Mouse (Mus musculus) heart, adult 9 months (tissue): ENCODE measurements around the gene Ces2g.
A peak's percentile ranks its signal among the peaks of the same experiment; 100 is the strongest.

Experiments used
- DNase-seq, 2 experiments: peaks; one replicate each; pipeline ENCODE4 v3.0.0; 2022; ENCODE audit warnings: low spot score in 2 of 2

The Ces2g gene

GRCm38 (mm10) chr8:104961537-104961961 lies at the start of gene Ces2g:
Gene Ces2g, plus strand, starts transcription at chr8:104961718.
- DNase-seq: peak; percentile 73 to 81

DNA sequence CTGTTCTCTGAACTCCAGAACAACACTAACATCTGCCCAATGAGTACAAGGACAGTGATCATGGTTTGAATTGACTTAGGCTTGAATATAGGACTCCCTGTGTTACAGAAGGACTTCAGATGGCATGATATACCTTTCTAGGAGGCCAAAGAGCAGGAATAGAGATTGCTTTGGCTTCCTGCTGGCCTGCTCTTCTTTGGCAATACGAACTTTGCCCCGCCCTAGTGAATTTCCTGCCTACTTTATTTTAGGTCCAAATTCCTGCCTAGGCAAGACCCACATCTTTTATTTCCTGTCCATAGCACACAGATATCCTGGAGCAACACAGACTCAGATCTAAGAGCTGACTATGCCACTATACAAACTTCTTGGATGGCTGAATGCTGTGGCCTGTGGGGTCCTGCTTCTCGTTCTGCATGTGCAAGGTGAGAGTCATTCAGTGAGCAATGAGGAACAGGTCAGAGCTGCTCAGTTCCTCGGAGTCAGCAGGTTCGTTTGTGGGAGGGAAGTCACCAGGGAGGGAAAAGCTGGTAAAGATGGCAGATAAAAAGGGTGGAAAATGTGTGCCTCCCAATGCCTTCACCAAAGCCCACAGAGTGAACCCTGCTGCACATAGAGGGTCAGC lies 35.4 kb upstream of the Ces2g start, which contains the start of gene Ces2e:
Ces2e (plus strand) TSS at position 289 of the 625 bp plus-strand sequence.
- peak in 1 of 2 experiments; percentile 24 for DNase-seq

DNA sequence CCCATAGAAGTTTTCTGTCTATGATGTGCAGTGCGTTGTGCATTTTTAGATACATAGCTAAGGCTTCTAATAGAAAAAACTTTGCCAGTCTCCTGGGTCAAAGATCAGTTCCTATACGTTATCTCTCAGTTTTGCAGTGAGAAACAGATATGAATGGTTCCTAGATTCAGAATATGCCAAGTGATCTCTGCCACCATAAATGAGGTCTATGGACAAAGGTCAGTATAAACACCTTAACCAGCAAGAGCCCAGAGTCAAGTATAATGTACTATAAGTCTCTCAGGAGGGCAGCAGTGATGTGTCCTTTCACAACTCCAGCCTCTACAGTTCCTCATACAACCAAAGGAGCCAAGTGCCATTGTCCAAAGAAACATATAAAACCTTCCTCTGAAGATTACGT lies 34.2 kb upstream of the Ces2g start:
- no peak for DNase-seq

GRCm38 (mm10) chr8:104944665-104945064 lies 16.9 kb upstream of the Ces2g start:
- DNase-seq: no peak

GRCm38 (mm10) chr8:104947056-104947455 lies 14.5 kb upstream of the Ces2g start, which contains the start of gene Ces2f:
Gene Ces2f, plus strand, starts transcription at chr8:104947356.
- no peak for DNase-seq

- DNase-seq: no peak
Observed at GRCm38 (mm10) chr8:104949031-104949430, 12.5 kb upstream of the Ces2g start.

DNA sequence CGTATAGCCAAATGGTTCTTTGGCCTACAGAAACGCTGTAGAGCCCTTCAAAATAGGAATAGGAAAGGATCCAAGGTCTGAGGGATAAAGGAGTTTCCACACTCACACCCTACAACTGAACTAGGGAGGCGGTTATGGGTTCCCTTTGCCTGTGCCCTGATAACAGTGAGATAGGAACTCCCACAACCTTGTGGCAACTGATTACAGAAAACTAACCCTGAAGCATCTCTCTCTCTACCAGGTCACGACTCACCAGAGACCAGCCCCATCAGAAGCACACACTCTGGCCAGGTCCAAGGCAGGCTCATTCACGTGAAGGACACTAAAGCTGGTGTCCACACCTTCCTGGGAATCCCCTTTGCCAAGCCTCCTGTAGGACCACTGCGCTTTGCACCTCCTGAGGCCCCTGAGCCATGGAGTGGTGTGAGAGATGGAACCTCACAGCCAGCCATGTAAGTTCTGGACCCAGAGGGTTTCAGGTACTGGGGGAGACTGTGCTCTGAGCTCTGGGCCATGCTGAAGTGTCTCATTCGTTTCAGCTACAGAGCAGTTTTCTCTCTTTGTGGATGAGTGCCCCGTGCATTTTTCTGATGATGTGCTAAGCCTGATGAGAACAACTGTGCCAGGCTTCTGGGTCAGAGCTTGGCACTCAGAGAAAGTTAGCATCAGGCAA lies 847 bp downstream of the Ces2g start:
- DNase-seq: no peak

- DNase-seq: no peak
Observed at GRCm38 (mm10) chr8:104963375-104963894, 1.9 kb downstream of the Ces2g start.

GRCm38 (mm10) chr8:104984126-104984525 lies 22.6 kb downstream of the Ces2g start:
- DNase-seq: no peak

GRCm38 (mm10) chr8:104984942-104985341 lies 23.4 kb downstream of the Ces2g start:
- no peak for DNase-seq

- no peak for DNase-seq
Observed at GRCm38 (mm10) chr8:104998191-104998590, 36.7 kb downstream of the Ces2g start.

GRCm38 (mm10) chr8:104999183-104999582 lies 37.7 kb downstream of the Ces2g start:
- DNase-seq: no peak

DNA sequence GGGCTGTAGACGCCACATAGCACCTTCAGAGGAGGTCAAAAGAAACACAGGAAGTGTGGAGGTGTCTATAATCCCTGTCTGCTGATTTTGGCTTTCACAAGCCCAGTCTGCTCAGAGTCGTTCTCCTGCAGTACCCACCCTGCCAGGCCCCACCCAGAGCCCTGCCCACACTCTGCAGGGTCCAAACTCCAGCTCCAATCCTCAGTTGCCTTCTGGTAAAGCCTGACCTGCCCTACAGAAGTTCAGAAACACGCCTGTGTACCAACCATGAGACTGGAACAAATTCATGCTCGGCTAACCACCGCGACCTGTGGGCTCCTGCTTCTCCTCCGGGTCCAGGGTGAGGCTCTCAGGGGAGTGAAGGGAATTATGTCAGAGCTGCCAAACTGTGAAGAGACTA lies 39.1 kb downstream of the Ces2g start, which contains the start of gene Ces2h:
Ces2h (plus strand) TSS at position 268 of the 400 bp plus-strand sequence.
- no peak for DNase-seq

DNA sequence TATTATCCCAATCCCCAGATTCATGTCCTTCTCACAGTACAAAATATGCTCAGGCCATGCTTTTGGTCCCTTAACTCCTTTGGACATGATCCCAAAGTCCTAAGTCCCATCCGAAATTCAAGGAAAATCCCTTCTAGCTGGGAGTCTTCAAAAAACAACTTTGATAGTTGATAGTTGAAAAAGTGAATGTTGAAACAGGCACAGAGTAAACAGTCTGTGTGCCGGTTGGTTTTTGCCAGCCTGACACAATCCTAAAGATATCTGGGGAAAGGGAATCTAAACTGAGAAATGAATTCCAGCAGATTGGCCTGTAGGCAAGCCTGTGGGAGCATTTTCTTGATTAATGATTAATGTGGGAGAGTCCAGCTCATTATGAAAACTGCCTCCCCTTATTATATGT lies 48.5 kb downstream of the Ces2g start:
- no peak for DNase-seq

DNA sequence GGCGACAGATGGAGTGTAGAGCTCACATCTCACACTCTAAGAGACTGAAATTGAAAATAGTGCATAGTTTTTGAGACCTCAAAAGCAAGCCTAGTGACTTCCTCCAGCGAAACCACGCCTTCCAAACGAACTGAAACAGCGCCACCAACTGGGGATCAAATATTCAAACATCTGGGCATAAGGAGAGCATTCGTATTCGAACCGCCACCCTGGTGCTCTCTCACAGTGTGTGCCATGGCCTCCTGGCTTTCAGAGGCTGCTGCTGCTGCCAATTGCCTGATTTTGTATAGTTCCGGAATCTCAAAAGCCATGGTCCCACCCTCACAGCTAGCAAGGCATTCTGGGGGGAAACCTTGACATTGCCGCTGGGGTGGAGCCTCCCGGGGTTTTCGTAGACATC lies 49.6 kb downstream of the Ces2g start:
- no peak for DNase-seq

DNA sequence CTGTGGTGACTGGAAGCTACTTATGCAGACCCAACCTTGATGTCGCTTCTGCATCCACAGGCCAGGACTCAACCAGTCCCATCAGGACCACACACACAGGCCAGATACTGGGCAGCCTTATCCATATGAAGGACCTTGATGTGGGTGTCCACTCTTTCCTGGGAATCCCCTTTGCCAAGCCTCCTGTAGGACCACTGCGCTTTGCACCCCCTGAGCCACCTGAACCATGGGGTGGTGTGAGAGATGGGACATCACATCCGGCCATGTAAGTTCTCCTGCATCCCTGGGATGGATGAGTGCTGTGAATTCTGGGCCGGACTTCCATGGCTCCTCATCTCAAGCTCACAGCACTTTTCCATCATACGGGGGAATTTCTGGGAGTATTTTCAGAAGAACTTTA lies 52.9 kb downstream of the Ces2g start:
- no peak for DNase-seq
